Mouse (Mus musculus): ENCODE data around the gene Tsks.

GRCm38 (mm10) chr7:44951960-44952359, 9.0 kb downstream of the Tsks start:
- no peak for TF ChIP-seq CTCF (conservative IDR thresholded peaks at IDR 0.05; ENCODE audit: low read length)
- no peak for TF ChIP-seq POU5F1 (IDR thresholded peaks at IDR 0.05; ENCODE audit: borderline replicate concordance, low read length)

Measured in E14TG2a.4 (cell line).